Mouse (Mus musculus): Measurements from ENCODE around the gene Fbxo2.

DNA sequence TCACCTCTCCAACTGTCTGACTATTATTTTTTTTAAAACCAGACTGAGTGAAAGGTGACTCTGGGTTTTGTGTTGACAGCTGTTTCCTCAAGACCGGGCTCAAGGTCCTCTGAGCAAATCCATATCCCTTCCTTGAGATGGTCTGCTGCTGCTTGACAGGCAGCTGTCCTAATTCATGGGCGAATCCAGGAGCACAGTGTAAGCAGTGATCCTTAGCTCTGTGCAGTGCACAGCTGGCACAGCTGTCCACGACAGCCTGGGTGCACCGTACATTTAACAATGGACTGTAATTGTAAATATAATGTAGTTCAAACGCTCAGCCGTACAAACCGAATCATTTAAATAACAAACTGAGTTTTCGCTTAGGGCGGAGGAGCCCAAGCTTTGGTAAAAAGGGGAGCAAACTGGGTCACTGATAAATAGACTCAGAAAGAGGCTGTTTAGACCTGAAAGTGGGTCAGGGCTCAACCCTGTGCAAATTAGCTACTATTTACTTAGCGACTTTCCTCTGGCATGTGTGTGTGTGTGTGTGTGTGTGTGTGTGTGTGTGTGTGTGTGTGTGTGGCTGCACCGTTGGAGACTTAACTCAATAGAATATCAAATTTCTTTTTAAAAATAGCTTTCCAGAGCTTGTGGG is 55.0 kb downstream of the Fbxo2 start:
- TF ChIP-seq CTCF (IDR thresholded peaks at IDR 0.05), result no peak
- no peak for TF ChIP-seq EP300 (IDR thresholded peaks at IDR 0.05)
